Mouse (Mus musculus) neutrophil, adult 5-6 weeks (primary cell): ENCODE measurements around the gene Fam126a. TPM values are rescaled to one million over a fixed set of nuclear protein-coding genes. Genes with fewer than 3 reads are reported as not detected.

Experiments
- total RNA-seq: library from RNA; stranded (forward); fragments of 200-1000 nt; gene quantifications from 2 replicates; pipeline ENCODE4 v1.2.3, GENCODE M21; 2017

Gene Fam126a
- total RNA-seq, 1 experiment from 2014 or later, result 35.8 TPM

Other genes with a start within 250 kb of the Fam126a start
- 13.4 and 16.1 TPM in 2 replicates for gene Pus7, start 247.0 kb downstream of the Fam126a start, total RNA-seq
- 30.4 and 39.9 TPM in 2 replicates for gene Rint1, start 243.0 kb downstream of the Fam126a start, total RNA-seq
- 85.4 and 95.3 TPM in 2 replicates for gene Tomm7, start 186.5 kb downstream of the Fam126a start, total RNA-seq
- 13.5 and 14.0 TPM in 2 replicates for gene Klhl7, start 69.9 kb upstream of the Fam126a start, total RNA-seq
- 3.8 and 4.9 TPM in 2 replicates for gene Nupl2, start 134.3 kb upstream of the Fam126a start, total RNA-seq